Mouse (Mus musculus): ENCODE results near the gene Ppp1r32.

DNA sequence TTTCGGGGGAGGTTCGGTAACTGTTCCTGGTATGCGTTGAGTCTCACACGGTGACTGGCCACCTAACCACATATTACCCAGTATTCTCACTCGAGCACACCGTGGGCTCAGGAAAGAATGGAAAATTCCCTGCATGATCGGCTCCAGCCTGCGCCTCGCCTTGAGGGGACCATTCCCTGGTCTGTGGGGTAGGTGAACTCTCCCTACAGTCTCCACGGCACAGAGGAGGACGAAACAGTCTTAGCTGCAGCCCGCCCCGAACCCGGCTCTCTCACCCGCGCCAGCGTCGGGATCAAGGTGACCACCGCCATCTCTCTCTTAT, 42.0 kb upstream of the Ppp1r32 start:
- TF ChIP-seq CTCF (IDR thresholded peaks at IDR 0.05; ENCODE audit: control insufficient read depth, insufficient read depth, insufficient read length) (no peak), USF1 (IDR thresholded peaks at IDR 0.05; ENCODE audit: low read depth) (no peak), MYOG (IDR thresholded peaks at IDR 0.05; ENCODE audit: control insufficient read depth, extremely low read depth, insufficient read length) (no peak)
